Mouse (Mus musculus): ENCODE measurements at regions not wholly inside any gene's neighbourhood (a gene's known extent, or its start where the extent isn't known, plus 50 kb on each side); places are given as distances from the start of the nearest gene placed in this dataset.

GRCm38 (mm10) chr17:82927681-82928080 lies 287.4 kb upstream of the Pkdcc start:
- no peak overlapping the region for H3K4me2 ChIP-seq (ENCODE audit: low read depth, low read length)
- no peak for ATAC-seq
- no peak for DNase-seq
- no peak overlapping the region for H3K4me3 ChIP-seq (ENCODE audit: low read depth, low read length)
- no peaks in the 10 kb centered on the region for H3K27me3 ChIP-seq (ENCODE audit: insufficient read depth, low read length)
- H3K9ac ChIP-seq (replicated peaks), result no peak overlapping the region
- no peak for TF ChIP-seq EP300 (IDR thresholded peaks at IDR 0.05; ENCODE audit: low read depth)
- TF ChIP-seq CTCF (IDR thresholded peaks at IDR 0.05; ENCODE audit: low read depth), result no peak
- H3K9me3 ChIP-seq (ENCODE audit: low read length), result no peaks in the 10 kb centered on the region
- no peaks in the 10 kb centered on the region for H3K4me1 ChIP-seq (ENCODE audit: insufficient read depth)
- H3K27ac ChIP-seq (ENCODE audit: low read depth), result no peak overlapping the region
- 80% methylated on average over 3 of the region's 3 CpGs for WGBS (ENCODE audit: insufficient replicate concordance)
- no peaks in the 10 kb centered on the region for H3K36me3 ChIP-seq (replicated peaks; ENCODE audit: insufficient read depth, low read length)

DNA sequence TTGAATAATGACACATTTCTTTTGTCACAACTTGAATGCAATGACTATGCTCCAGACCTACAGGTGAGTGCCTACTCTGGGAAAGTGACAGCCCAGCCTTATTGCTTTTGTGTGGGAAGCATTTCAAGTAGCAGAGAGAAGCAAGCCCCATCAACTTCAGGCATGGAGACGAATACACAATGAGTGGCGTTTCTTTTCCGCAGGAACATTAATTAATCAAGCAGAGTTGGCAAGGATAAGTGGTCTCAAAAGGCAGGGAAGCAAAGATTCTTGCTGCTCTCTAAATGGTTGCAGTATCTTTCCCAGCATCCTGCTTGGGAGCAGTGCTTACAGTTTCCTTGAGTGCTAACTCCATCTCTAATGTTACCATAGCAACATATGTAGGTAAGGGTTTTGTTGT lies 285.6 kb upstream of the Pkdcc start:
- no peak for TF ChIP-seq CTCF (IDR thresholded peaks at IDR 0.05; ENCODE audit: low read depth)
- TF ChIP-seq EP300 (IDR thresholded peaks at IDR 0.05; ENCODE audit: low read depth), result no peak
- WGBS (ENCODE audit: insufficient replicate concordance), result 62% methylated on average over 3 of the region's 3 CpGs
- DNase-seq, result no peak

GRCm38 (mm10) chr17:82930738-82931137 lies 284.4 kb upstream of the Pkdcc start:
- Histone ChIP-seq H3K4me1 (ENCODE audit: insufficient read depth) (no peaks in the 10 kb centered on the region), H3K4me3 (ENCODE audit: low read depth, low read length) (no peak overlapping the region), H3K36me3 (replicated peaks; ENCODE audit: insufficient read depth, low read length) (no peaks in the 10 kb centered on the region), H3K4me2 (ENCODE audit: low read depth, low read length) (no peak overlapping the region), H3K9ac (replicated peaks) (no peak overlapping the region), H3K27ac (ENCODE audit: low read depth) (no peak overlapping the region), H3K27me3 (ENCODE audit: insufficient read depth, low read length) (no peaks in the 10 kb centered on the region), H3K9me3 (ENCODE audit: low read length) (no peaks in the 10 kb centered on the region)
- 32% methylated on average over 1 of the region's 1 CpGs for WGBS (ENCODE audit: insufficient replicate concordance)
- DNase-seq (no peak), ATAC-seq (no peak)
- TF ChIP-seq EP300 (IDR thresholded peaks at IDR 0.05; ENCODE audit: low read depth), result no peak

More for the DNA sequence above, 285.6 kb upstream of the Pkdcc start:
- H3K27ac ChIP-seq (ENCODE audit: low read depth), result no peak overlapping the region
- no peaks in the 10 kb centered on the region for H3K4me1 ChIP-seq (ENCODE audit: insufficient read depth)
- H3K36me3 ChIP-seq (replicated peaks; ENCODE audit: insufficient read depth, low read length), result no peaks in the 10 kb centered on the region
- H3K4me2 ChIP-seq (ENCODE audit: low read depth, low read length), result no peak overlapping the region
- H3K9me3 ChIP-seq (ENCODE audit: low read length), result no peaks in the 10 kb centered on the region
- H3K4me3 ChIP-seq (ENCODE audit: low read depth, low read length), result no peak overlapping the region
- H3K27me3 ChIP-seq (ENCODE audit: insufficient read depth, low read length), result no peaks in the 10 kb centered on the region
- H3K9ac ChIP-seq (replicated peaks), result no peak overlapping the region
- no peak for ATAC-seq

GRCm38 (mm10) chr17:82931476-82931875 lies 283.6 kb upstream of the Pkdcc start:
- H3K27me3 ChIP-seq (ENCODE audit: insufficient read depth, low read length), result no peaks in the 10 kb centered on the region

DNA sequence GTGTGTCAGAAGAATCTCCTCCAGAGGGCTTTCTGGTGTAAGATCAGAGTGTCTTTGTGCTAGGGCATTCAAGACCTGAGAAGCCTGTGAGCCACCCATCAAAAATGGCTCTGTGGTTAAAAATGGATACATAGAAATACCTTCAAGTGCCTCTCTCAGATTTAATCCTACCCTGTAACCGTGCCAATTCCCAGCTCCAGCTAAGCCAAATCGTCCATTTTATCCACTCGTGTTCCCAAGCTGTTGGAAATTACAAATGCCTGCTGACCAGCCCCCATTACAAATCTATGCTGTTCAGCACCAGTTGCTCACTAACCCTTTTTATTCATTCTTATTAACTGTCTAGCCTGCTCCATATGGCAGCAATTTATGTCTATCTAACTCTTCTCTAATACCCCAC lies 278.3 kb upstream of the Pkdcc start:
- Histone ChIP-seq H3K9ac (replicated peaks) (no peak overlapping the region), H3K27me3 (ENCODE audit: insufficient read depth, low read length) (no peaks in the 10 kb centered on the region), H3K27ac (ENCODE audit: low read depth) (no peak overlapping the region), H3K4me2 (ENCODE audit: low read depth, low read length) (no peak overlapping the region), H3K4me3 (ENCODE audit: low read depth, low read length) (no peak overlapping the region), H3K9me3 (ENCODE audit: low read length) (no peaks in the 10 kb centered on the region), H3K4me1 (ENCODE audit: insufficient read depth) (no peaks in the 10 kb centered on the region), H3K36me3 (replicated peaks; ENCODE audit: insufficient read depth, low read length) (no peaks in the 10 kb centered on the region)
- WGBS (ENCODE audit: insufficient replicate concordance), result 69% methylated on average over 3 of the region's 3 CpGs
- TF ChIP-seq EP300 (IDR thresholded peaks at IDR 0.05; ENCODE audit: low read depth) (no peak), CTCF (IDR thresholded peaks at IDR 0.05; ENCODE audit: low read depth) (no peak)
- no peak for ATAC-seq
- DNase-seq, result no peak

More at GRCm38 (mm10) chr17:82931476-82931875, 283.6 kb upstream of the Pkdcc start:
- TF ChIP-seq CTCF (IDR thresholded peaks at IDR 0.05; ENCODE audit: low read depth) (no peak), EP300 (IDR thresholded peaks at IDR 0.05; ENCODE audit: low read depth) (no peak)
- no peak overlapping the region for H3K27ac ChIP-seq (ENCODE audit: low read depth)
- no peak overlapping the region for H3K9ac ChIP-seq (replicated peaks)
- ATAC-seq (no peak), DNase-seq (no peak)
- no peak overlapping the region for H3K4me3 ChIP-seq (ENCODE audit: low read depth, low read length)
- no peaks in the 10 kb centered on the region for H3K36me3 ChIP-seq (replicated peaks; ENCODE audit: insufficient read depth, low read length)
- no peaks in the 10 kb centered on the region for H3K9me3 ChIP-seq (ENCODE audit: low read length)
- H3K4me1 ChIP-seq (ENCODE audit: insufficient read depth), result no peaks in the 10 kb centered on the region
- 85% methylated on average over 4 of the region's 4 CpGs for WGBS (ENCODE audit: insufficient replicate concordance)
- no peak overlapping the region for H3K4me2 ChIP-seq (ENCODE audit: low read depth, low read length)

- no peaks in the 10 kb centered on the region for H3K27me3 ChIP-seq (ENCODE audit: insufficient read depth, low read length)
- no peaks in the 10 kb centered on the region for H3K9me3 ChIP-seq (ENCODE audit: low read length)
- H3K4me3 ChIP-seq (ENCODE audit: low read depth, low read length), result no peak overlapping the region
- 50% methylated on average over 4 of the region's 4 CpGs for WGBS (ENCODE audit: insufficient replicate concordance)
- no peaks in the 10 kb centered on the region for H3K4me1 ChIP-seq (ENCODE audit: insufficient read depth)
- H3K4me2 ChIP-seq (ENCODE audit: low read depth, low read length), result no peak overlapping the region
- DNase-seq (no peak), ATAC-seq (no peak)
- TF ChIP-seq EP300 (IDR thresholded peaks at IDR 0.05; ENCODE audit: low read depth) (no peak), CTCF (IDR thresholded peaks at IDR 0.05; ENCODE audit: low read depth) (no peak)
- H3K27ac ChIP-seq (ENCODE audit: low read depth), result no peak overlapping the region
- no peak overlapping the region for H3K9ac ChIP-seq (replicated peaks)
- H3K36me3 ChIP-seq (replicated peaks; ENCODE audit: insufficient read depth, low read length), result no peaks in the 10 kb centered on the region
Observed at GRCm38 (mm10) chr17:82946083-82946482, 269.0 kb upstream of the Pkdcc start.

- Histone ChIP-seq H3K27ac (ENCODE audit: low read depth) (no peak overlapping the region), H3K36me3 (replicated peaks; ENCODE audit: insufficient read depth, low read length) (no peaks in the 10 kb centered on the region), H3K4me1 (ENCODE audit: insufficient read depth) (no peaks in the 10 kb centered on the region), H3K4me2 (ENCODE audit: low read depth, low read length) (no peak overlapping the region), H3K27me3 (ENCODE audit: insufficient read depth, low read length) (no peaks in the 10 kb centered on the region), H3K9ac (replicated peaks) (no peak overlapping the region), H3K9me3 (ENCODE audit: low read length) (no peaks in the 10 kb centered on the region), H3K4me3 (ENCODE audit: low read depth, low read length) (no peak overlapping the region)
- DNase-seq, result no peak
- 72% methylated on average over 4 of the region's 4 CpGs for WGBS (ENCODE audit: insufficient replicate concordance)
- ATAC-seq, result no peak
- TF ChIP-seq EP300 (IDR thresholded peaks at IDR 0.05; ENCODE audit: low read depth), result no peak
- no peak for TF ChIP-seq CTCF (IDR thresholded peaks at IDR 0.05; ENCODE audit: low read depth)
Observed at GRCm38 (mm10) chr17:82949794-82950193, 265.3 kb upstream of the Pkdcc start.

Measured in liver, postnatal 0 days (tissue).